Mouse (Mus musculus) CH12.LX (cell line): ENCODE data around the gene Ubxn10. TPM values are rescaled to one million over a fixed set of nuclear protein-coding genes. Genes with fewer than 3 reads are reported as not detected.
A peak's percentile ranks its signal among the peaks of the same experiment; 100 is the strongest.

ENCODE experiments used
- DNase-seq: peaks from one replicate; pipeline ENCODE4 v3.0.0-alpha.2; 2013; ENCODE audit errors: extremely low read depth
- H3K27ac ChIP-seq: 2 replicates; pipeline ENCODE4 v1.5.1; 2012; ENCODE audit warnings: low read depth, mild to moderate bottlenecking, control low read depth, moderate library complexity; ENCODE audit not compliant: insufficient read depth
- H3K27me3 ChIP-seq: replicated peaks from 2 replicates; pipeline ENCODE3; 2012; ENCODE audit warnings: inconsistent platforms
- H3K36me3 ChIP-seq, 2 experiments: replicated peaks in 1 of 2; 2 replicates each; pipeline versions ENCODE3 to v1.6.1; 2012; ENCODE audit warnings: inconsistent platforms in 1 of 2, low read length in 1 of 2, mild to moderate bottlenecking in 1 of 2, mixed read lengths in 1 of 2, moderate library complexity in 1 of 2; ENCODE audit not compliant: control insufficient read depth in 1 of 2, insufficient read depth in 1 of 2
- H3K4me1 ChIP-seq, 2 experiments: 2 replicates each; pipeline ENCODE4 v1.6.1; 2012; ENCODE audit warnings: inconsistent platforms in 1 of 2, moderate library complexity in 1 of 2; ENCODE audit not compliant: insufficient read depth in 2 of 2, control insufficient read depth in 1 of 2
- H3K4me2 ChIP-seq: 2 replicates; pipeline ENCODE4 v1.6.1; 2012; ENCODE audit warnings: low read depth, mild to moderate bottlenecking, control low read depth; ENCODE audit not compliant: poor library complexity, insufficient read depth, severe bottlenecking
- H3K4me3 ChIP-seq, 3 experiments: fragments of 150-350 bp in 1 of 3; sonication (generic) in 1 of 3; replicated peaks in 1 of 3; 2 replicates each; pipeline versions ENCODE3 to v1.5.1; 2011 to 2012; ENCODE audit warnings: low read depth in 2 of 3, low read length in 2 of 3, mild to moderate bottlenecking in 2 of 3, moderate library complexity in 2 of 3, control low read depth in 1 of 3, improper control_type of control experiment in 1 of 3, inconsistent platforms in 1 of 3, mixed read lengths in 1 of 3; ENCODE audit not compliant: poor library complexity in 1 of 3
- H3K79me2 ChIP-seq: replicated peaks from 2 replicates; pipeline ENCODE4 v1.6.1; 2012; ENCODE audit warnings: mild to moderate bottlenecking, moderate library complexity; ENCODE audit not compliant: control insufficient read depth, poor library complexity, insufficient read depth, severe bottlenecking; ENCODE audit errors: extremely low read depth
- H3K9ac ChIP-seq: 2 replicates; pipeline ENCODE4 v1.6.1; 2012; ENCODE audit warnings: low read depth, mild to moderate bottlenecking, control low read depth, moderate library complexity; ENCODE audit not compliant: insufficient read depth
- H3K9me3 ChIP-seq: replicated peaks from 2 replicates; pipeline ENCODE3; 2012; ENCODE audit warnings: low read length, inconsistent platforms, mixed read lengths
- BHLHE40 ChIP-seq: IDR thresholded peaks from 2 replicates; pipeline ENCODE4 v1.6.1; 2011; ENCODE audit warnings: mild to moderate bottlenecking, low read depth, low read length, improper control_type of control experiment
- CHD1 ChIP-seq: IDR thresholded peaks from 2 replicates; pipeline ENCODE4 v1.6.1; 2012; ENCODE audit warnings: low read depth, low read length, improper control_type of control experiment, inconsistent platforms
- CHD2 ChIP-seq: IDR thresholded peaks from 2 replicates; pipeline ENCODE4 v1.6.1; 2011; ENCODE audit warnings: low read length, improper control_type of control experiment
- CTCF ChIP-seq, 2 experiments: IDR thresholded peaks in 1 of 2; conservative IDR thresholded peaks in 1 of 2; 2 replicates each; pipeline ENCODE4 v1.5.1; 2011 to 2012; ENCODE audit warnings: low read depth in 2 of 2, low read length in 2 of 2, improper control_type of control experiment in 1 of 2, inconsistent platforms in 1 of 2, mild to moderate bottlenecking in 1 of 2, moderate library complexity in 1 of 2
- EP300 ChIP-seq: IDR thresholded peaks from 2 replicates; pipeline ENCODE4 v1.6.1; 2011; ENCODE audit warnings: low read length, improper control_type of control experiment
- ETS1 ChIP-seq: conservative IDR thresholded peaks from 2 replicates; pipeline ENCODE4 v1.6.1; 2012; ENCODE audit warnings: low read depth, mild to moderate bottlenecking, inconsistent platforms, low read length, improper control_type of control experiment, moderate library complexity
- HCFC1 ChIP-seq: IDR thresholded peaks from 2 replicates; pipeline ENCODE4 v1.6.1; 2012; ENCODE audit warnings: low read depth, mild to moderate bottlenecking, inconsistent platforms, low read length, improper control_type of control experiment
- IRF4 ChIP-seq: IDR thresholded peaks from 2 replicates; pipeline ENCODE4 v1.6.1; 2014; ENCODE audit warnings: low read depth, mild to moderate bottlenecking, inconsistent platforms, low read length, improper control_type of control experiment
- MAZ ChIP-seq: IDR thresholded peaks from 2 replicates; pipeline ENCODE4 v1.6.1; 2012; ENCODE audit warnings: low read depth, mild to moderate bottlenecking, inconsistent platforms, low read length, improper control_type of control experiment, moderate library complexity
- MEF2A ChIP-seq: IDR thresholded peaks from 2 replicates; pipeline ENCODE4 v1.6.1; 2014; ENCODE audit warnings: low read depth, mild to moderate bottlenecking, inconsistent platforms, low read length, improper control_type of control experiment, borderline replicate concordance
- MXI1 ChIP-seq: IDR thresholded peaks from 2 replicates; pipeline ENCODE4 v1.6.1; 2011; ENCODE audit warnings: mild to moderate bottlenecking, low read depth, low read length, improper control_type of control experiment
- NELFE ChIP-seq: IDR thresholded peaks from 2 replicates; pipeline ENCODE4 v1.6.1; 2011; ENCODE audit warnings: low read depth, low read length, improper control_type of control experiment
- PAX5 ChIP-seq: IDR thresholded peaks from 2 replicates; pipeline ENCODE4 v1.6.1; 2012; ENCODE audit warnings: low read length, inconsistent platforms, mixed read lengths
- POLR2AphosphoS2 ChIP-seq: IDR thresholded peaks from 2 replicates; pipeline ENCODE4 v1.6.1; 2011; ENCODE audit warnings: low read depth, low read length, improper control_type of control experiment
- RAD21 ChIP-seq: IDR thresholded peaks from 2 replicates; pipeline ENCODE4 v1.6.1; 2011; ENCODE audit warnings: low read depth, mild to moderate bottlenecking, low read length, improper control_type of control experiment, moderate library complexity
- SIN3A ChIP-seq: IDR thresholded peaks from 2 replicates; pipeline ENCODE4 v1.6.1; 2012; ENCODE audit warnings: low read length, improper control_type of control experiment, inconsistent platforms
- SMC3 ChIP-seq: IDR thresholded peaks from 2 replicates; pipeline ENCODE4 v1.6.1; 2011; ENCODE audit warnings: low read depth, low read length, improper control_type of control experiment
- TCF12 ChIP-seq: IDR thresholded peaks from 2 replicates; pipeline ENCODE4 v1.6.1; 2014; ENCODE audit warnings: low read depth, mild to moderate bottlenecking, inconsistent platforms, low read length, improper control_type of control experiment
- UBTF ChIP-seq: IDR thresholded peaks from 2 replicates; pipeline ENCODE4 v1.6.1; 2012; ENCODE audit warnings: low read depth, mild to moderate bottlenecking, inconsistent platforms, low read length, improper control_type of control experiment, moderate library complexity
- USF1 ChIP-seq: IDR thresholded peaks from 2 replicates; pipeline ENCODE4 v1.6.1; 2014; ENCODE audit warnings: low read depth, mild to moderate bottlenecking, inconsistent platforms, low read length, improper control_type of control experiment
- ZC3H11A ChIP-seq: IDR thresholded peaks from 2 replicates; pipeline ENCODE4 v1.6.1; 2012; ENCODE audit warnings: low read depth, mild to moderate bottlenecking, inconsistent platforms, low read length, improper control_type of control experiment
- ZMIZ1 ChIP-seq: IDR thresholded peaks from 2 replicates; pipeline ENCODE4 v1.6.1; 2012; ENCODE audit warnings: low read depth, mild to moderate bottlenecking, inconsistent platforms, low read length, improper control_type of control experiment
- ZNF384 ChIP-seq: IDR thresholded peaks from 2 replicates; pipeline ENCODE4 v1.6.1; 2012; ENCODE audit warnings: low read depth, low read length, improper control_type of control experiment, inconsistent platforms
- dilution Hi-C: fragments of 300-500 bp; cut with MboI; formaldehyde crosslinking; loops from 2 replicates; pipeline ENCODE4 v1.14.3; 2020; ENCODE audit warnings: low sequenced_read_pairs; ENCODE audit not compliant: extremely low pct_unique_long_range_greater_than_20kb, extremely low pct_ligation_motif_present
- in situ Hi-C: fragments of 300-500 bp; cut with MboI; formaldehyde crosslinking; loops from 3 replicates; pipeline ENCODE4 v1.14.3; 2019; ENCODE audit warnings: low sequenced_read_pairs, low pct_ligation_motif_present, low pct_unique_long_range_greater_than_20kb, mixed read lengths
- polyA plus RNA-seq: library from polyadenylated mRNA; unstranded; fragments of >175 nt; gene quantifications from 2 replicates; pipeline ENCODE4 v1.2.1, GENCODE M21; 2012; ENCODE audit warnings: low read depth; ENCODE audit not compliant: insufficient read length
- total RNA-seq, 2 experiments: library from RNA; depleted of rRNA; stranded (reverse); fragments of 300-350 nt in 1 of 2; fragments of >200 nt in 1 of 2; gene quantifications; 2 replicates each; pipeline ENCODE4 v1.2.3; 2012 to 2014

Gene Ubxn10
- total and polyA plus RNA-seq, 3 experiments, result not detected

GRCm38 (mm10) chr4:138752603-138753002 is 15.6 kb upstream of the Ubxn10 start:
- Histone ChIP-seq H3K4me3 (no peak overlapping the region), H3K27me3 (peaks cover 78% of the 10 kb centered on the region), H3K79me2 (no peaks in the 10 kb centered on the region), H3K4me1 (no peaks in the 10 kb centered on the region; a peak in 1 of 4 replicates), H3K36me3 (no peaks in the 10 kb centered on the region), H3K9me3 (peaks cover 8% of the 10 kb centered on the region), H3K27ac (no peak overlapping the region), H3K4me2 (no peak overlapping the region), H3K9ac (no peak overlapping the region)
- dilution Hi-C loops (no loop called here), in situ Hi-C loops (no loop called here)
- DNase-seq, result no peak
- TF ChIP-seq ZMIZ1 (no peak), SIN3A (no peak), MAZ (no peak), BHLHE40 (no peak), POLR2AphosphoS2 (no peak), UBTF (no peak), CHD2 (no peak)

GRCm38 (mm10) chr4:138748369-138749072 is 11.6 kb upstream of the Ubxn10 start:
- H3K4me1 ChIP-seq, result no peaks in the 10 kb centered on the region
- dilution Hi-C loops (no loop called here), in situ Hi-C loops (loop anchor here (5.0 to 10.0 kb wide), 2 partner anchors 39 to 106 kb away; no protein-coding TSS in a partner anchor)
- H3K4me3 ChIP-seq, result no peak overlapping the region
- H3K9ac ChIP-seq, result no peak overlapping the region
- H3K4me2 ChIP-seq, result no peak overlapping the region
- DNase-seq, result peak; percentile 26
- H3K36me3 ChIP-seq, result no peaks in the 10 kb centered on the region
- no peak overlapping the region for H3K27ac ChIP-seq
- H3K79me2 ChIP-seq, result no peaks in the 10 kb centered on the region
- peaks cover 8% of the 10 kb centered on the region for H3K9me3 ChIP-seq
- peaks cover 79% of the 10 kb centered on the region for H3K27me3 ChIP-seq
- TF ChIP-seq SMC3 (peak; percentile 87), CTCF (conservative IDR thresholded peaks at IDR 0.05 in 1 of 2, IDR thresholded peaks at IDR 0.05 in 1 of 2; ENCODE audit: low read depth in 2 of 2, low read length in 2 of 2) (peak; percentile 29 to 82; a peak in 3 of 4 replicates), CHD1 (no peak), NELFE (no peak), IRF4 (no peak), MXI1 (no peak), TCF12 (no peak), SIN3A (no peak), EP300 (no peak), PAX5 (no peak), POLR2AphosphoS2 (no peak), HCFC1 (no peak), ZC3H11A (0 out of 2 replicates have a peak, but pooled peaks have one; percentile 27), MAZ (no peak), RAD21 (peak; percentile 74), MEF2A (no peak), ETS1 (no peak), BHLHE40 (no peak), USF1 (no peak), ZNF384 (no peak)
